Mouse (Mus musculus) midbrain, embryonic 11.5 days (tissue): Measurements from ENCODE around the gene Rab11b. TPM values are rescaled to one million over a fixed set of nuclear protein-coding genes. Genes with fewer than 3 reads are reported as not detected.
A peak's percentile ranks its signal among the peaks of the same experiment; 100 is the strongest.
"Not testable (repeated sequence)": the region's sequence is repeated elsewhere in the genome, so short reads cannot be mapped to it uniquely, and the experiment has no call there.

Experiments used
- ATAC-seq: fragments of 200-750 bp; cut with Nextera tagmentation; 2 replicates; pipeline ENCODE4 v1.8.0; 2017; ENCODE audit warnings: moderate TSS enrichment, moderate library complexity; ENCODE audit not compliant: low FRiP score
- DNase-seq: peaks from one replicate; pipeline ENCODE4 v3.0.0; 2015; ENCODE audit warnings: low spot score; ENCODE audit errors: missing footprints
- H3K27ac ChIP-seq: fragments of 300-500 bp; sonication (generic); 2 replicates; pipeline ENCODE4 v1.5.1; 2014; ENCODE audit warnings: low read depth, low read length
- H3K27me3 ChIP-seq: fragments of 300-500 bp; sonication (generic); 2 replicates; pipeline ENCODE4 v1.6.1; 2014; ENCODE audit warnings: mild to moderate bottlenecking, low read length, moderate library complexity, mixed read lengths; ENCODE audit not compliant: control insufficient read depth, insufficient read depth
- H3K36me3 ChIP-seq: fragments of 300-500 bp; sonication (generic); 2 replicates; pipeline ENCODE4 v1.6.1; 2014; ENCODE audit warnings: mild to moderate bottlenecking, low read length, moderate library complexity, mixed read lengths; ENCODE audit not compliant: control insufficient read depth, insufficient read depth
- H3K4me1 ChIP-seq: fragments of 300-500 bp; sonication (generic); 2 replicates; pipeline ENCODE4 v1.6.1; 2014; ENCODE audit warnings: low read length; ENCODE audit not compliant: control insufficient read depth, insufficient read depth
- H3K4me2 ChIP-seq: fragments of 300-500 bp; sonication (generic); 2 replicates; pipeline ENCODE4 v1.6.1; 2014; ENCODE audit warnings: mild to moderate bottlenecking, moderate library complexity
- H3K4me3 ChIP-seq: fragments of 300-500 bp; sonication (generic); 2 replicates; pipeline ENCODE4 v1.5.1; 2014; ENCODE audit warnings: low read depth, low read length
- H3K9ac ChIP-seq: fragments of 300-500 bp; sonication (generic); 2 replicates; pipeline ENCODE4 v1.6.1; 2014; ENCODE audit warnings: low read length
- H3K9me3 ChIP-seq: fragments of 300-500 bp; sonication (generic); 2 replicates; pipeline ENCODE4 v1.6.1; 2016; ENCODE audit warnings: low read length; ENCODE audit not compliant: control insufficient read depth
- WGBS: fragments of 180-500 bp; shearing (Covaris S2); extraction: QIAGEN DNeasy Blood & Tissue Kit; methylation state at CpG from one replicate; pipeline ENCODE4 v1.1.7; 2014; 5-methylcytosine and 5-hydroxymethylcytosine counted together
- polyA plus RNA-seq: library from polyadenylated mRNA; unstranded; fragments of >200 nt; fragmentation: Nextera tagmentation; extraction: Ambion mirVana; gene quantifications from 2 replicates; pipeline ENCODE4 v1.2.1, GENCODE M21; 2014

Rab11b gene
- polyA plus RNA-seq, 1 experiment from 2014 or later = 295 TPM

GRCm38 (mm10) chr17:33755418-33756107 lies 4.8 kb downstream of the Rab11b start:
- Histone ChIP-seq H3K4me2 (no peak overlapping the region), H3K27me3 (no peaks in the 10 kb centered on the region), H3K36me3 (no peaks in the 10 kb centered on the region; the same call in 1 of the 2 replicates), H3K27ac (no peak overlapping the region), H3K4me1 (peaks cover 29% of the 10 kb centered on the region), H3K9ac (no peak overlapping the region; the same call in 1 of the 2 replicates), H3K4me3 (no peak overlapping the region), H3K9me3 (no peaks in the 10 kb centered on the region)
- ATAC-seq (no peak), DNase-seq (peak; percentile 78)
- 82% methylated on average over 10 of the region's 10 CpGs for WGBS

GRCm38 (mm10) chr17:33754656-33755055 lies 5.7 kb downstream of the Rab11b start:
- ATAC-seq (no peak), DNase-seq (peak; percentile 74)
- Histone ChIP-seq H3K36me3 (peaks cover 2% of the 10 kb centered on the region; the same call in 1 of the 2 replicates), H3K9me3 (no peaks in the 10 kb centered on the region), H3K4me3 (no peak overlapping the region), H3K27ac (no peak overlapping the region), H3K27me3 (no peaks in the 10 kb centered on the region), H3K4me2 (no peak overlapping the region), H3K9ac (no peak overlapping the region), H3K4me1 (peaks cover 29% of the 10 kb centered on the region)
- WGBS = 71% methylated on average over 1 of the region's 1 CpGs

GRCm38 (mm10) chr17:33752297-33752696 lies 8.0 kb downstream of the Rab11b start:
- H3K4me2 ChIP-seq = no peak overlapping the region
- H3K4me1 ChIP-seq = peaks cover 14% of the 10 kb centered on the region
- H3K27ac ChIP-seq = no peak overlapping the region
- peak; percentile 41 for DNase-seq
- no peak for ATAC-seq
- H3K27me3 ChIP-seq = no peaks in the 10 kb centered on the region
- H3K9me3 ChIP-seq = no peaks in the 10 kb centered on the region
- peaks cover 18% of the 10 kb centered on the region for H3K36me3 ChIP-seq
- H3K9ac ChIP-seq = no peak overlapping the region
- 94% methylated on average over 2 of the region's 2 CpGs for WGBS
- no peak overlapping the region for H3K4me3 ChIP-seq

- H3K36me3 ChIP-seq = peaks cover 18% of the 10 kb centered on the region
Measured at GRCm38 (mm10) chr17:33751181-33751580, 9.1 kb downstream of the Rab11b start.

GRCm38 (mm10) chr17:33749451-33749850 lies 10.9 kb downstream of the Rab11b start:
- Histone ChIP-seq H3K9ac (no peak overlapping the region), H3K27me3 (no peaks in the 10 kb centered on the region), H3K27ac (no peak overlapping the region), H3K4me1 (no peaks in the 10 kb centered on the region), H3K36me3 (peaks cover 21% of the 10 kb centered on the region), H3K4me3 (no peak overlapping the region), H3K9me3 (no peaks in the 10 kb centered on the region), H3K4me2 (no peak overlapping the region)
- DNase-seq (peak; percentile 62), ATAC-seq (no peak)
- 98% methylated on average over 5 of the region's 5 CpGs for WGBS

More at GRCm38 (mm10) chr17:33751181-33751580, 9.1 kb downstream of the Rab11b start:
- ATAC-seq = no peak
- Histone ChIP-seq H3K27ac (no peak overlapping the region), H3K9me3 (no peaks in the 10 kb centered on the region), H3K9ac (no peak overlapping the region), H3K4me1 (peaks cover 5% of the 10 kb centered on the region; the same call in 1 of the 2 replicates), H3K4me2 (no peak overlapping the region), H3K27me3 (no peaks in the 10 kb centered on the region), H3K4me3 (no peak overlapping the region)
- DNase-seq = no peak

GRCm38 (mm10) chr17:33746011-33746410 lies 14.3 kb downstream of the Rab11b start:
- DNase-seq (peak; percentile 73), ATAC-seq (no peak)
- no peaks in the 10 kb centered on the region for H3K4me1 ChIP-seq
- no peak overlapping the region for H3K27ac ChIP-seq
- H3K9me3 ChIP-seq = no peaks in the 10 kb centered on the region
- no peak overlapping the region for H3K4me3 ChIP-seq
- WGBS = 83% methylated on average over 2 of the region's 2 CpGs
- peaks cover 21% of the 10 kb centered on the region for H3K36me3 ChIP-seq
- no peak overlapping the region for H3K9ac ChIP-seq
- H3K4me2 ChIP-seq = no peak overlapping the region
- H3K27me3 ChIP-seq = no peaks in the 10 kb centered on the region

- Histone ChIP-seq H3K36me3 (peaks cover 20% of the 10 kb centered on the region), H3K27me3 (no peaks in the 10 kb centered on the region), H3K4me1 (no peaks in the 10 kb centered on the region), H3K9me3 (no peaks in the 10 kb centered on the region), H3K9ac (no peak overlapping the region), H3K4me2 (no peak overlapping the region), H3K4me3 (no peak overlapping the region), H3K27ac (no peak overlapping the region)
- DNase-seq = peak; percentile 80
- no peak for ATAC-seq
- WGBS = 86% methylated on average over 5 of the region's 5 CpGs
Measured at GRCm38 (mm10) chr17:33744686-33745384, 15.5 kb downstream of the Rab11b start.

GRCm38 (mm10) chr17:33742420-33742819 lies 17.9 kb downstream of the Rab11b start:
- Histone ChIP-seq H3K9ac (no peak overlapping the region), H3K9me3 (no peaks in the 10 kb centered on the region), H3K4me1 (no peaks in the 10 kb centered on the region), H3K4me2 (no peak overlapping the region), H3K27ac (no peak overlapping the region), H3K27me3 (no peaks in the 10 kb centered on the region), H3K36me3 (0 out of 2 replicates have a peak, but pooled peaks cover 2% of the 10 kb centered on the region), H3K4me3 (no peak overlapping the region)
- no peak for ATAC-seq
- 91% methylated on average over 1 of the region's 1 CpGs for WGBS
- peak; percentile 51 for DNase-seq

GRCm38 (mm10) chr17:33733526-33733925 lies 26.8 kb downstream of the Rab11b start:
- 88% methylated on average over 10 of the region's 10 CpGs for WGBS
- not testable (repeated sequence) for H3K4me1 ChIP-seq, H3K9ac ChIP-seq, H3K4me3 ChIP-seq, DNase-seq, H3K36me3 ChIP-seq, H3K4me2 ChIP-seq, H3K27me3 ChIP-seq, ATAC-seq, H3K9me3 ChIP-seq, H3K27ac ChIP-seq
